Mouse (Mus musculus) left cerebral cortex, adult 2 months (tissue): ENCODE data around the gene Rnf115. TPM values are rescaled to one million over a fixed set of nuclear protein-coding genes. Genes with fewer than 3 reads are reported as not detected.

Source experiments
- DNase-seq, 2 experiments: peaks; one replicate each; pipeline ENCODE4 v3.0.0; 2021 to 2022; ENCODE audit warnings: low spot score in 2 of 2, mixed read lengths in 1 of 2; ENCODE audit errors: extremely low spot score in 1 of 2
- H3K27ac ChIP-seq: fragments of 200-600 bp; 2 replicates; pipeline ENCODE4 v1.8.1; 2022
- H3K4me3 ChIP-seq: fragments of 200-600 bp; 2 replicates; pipeline ENCODE4 v1.8.1; 2022
- CTCF ChIP-seq: fragments of 200-600 bp; IDR thresholded peaks from 2 replicates; pipeline ENCODE4 v1.8.1; 2022; ENCODE audit warnings: antibody characterized with exemption, mild to moderate bottlenecking, moderate library complexity
- intact Hi-C: fragments of 180-260 bp; cut with DNase I; formaldehyde crosslinking; loops from one replicate; pipeline ENCODE4 v1.15.1; 2025
- total RNA-seq, 2 experiments: library from RNA; stranded (reverse); gene quantifications; 2 replicates each; pipeline ENCODE4 v1.2.3; 2021

The Rnf115 gene
- total RNA-seq, 2 experiments from 2014 or later, result 58.3 to 61.9 TPM

- intact Hi-C loops, result loop anchor here (2.0 kb wide), 1 partner anchor 25 kb away; the partner anchor contains the start of gene Ankrd35
- peak within 1 kb of the TSS; percentile 94 for H3K27ac ChIP-seq
- peak in 1 of 2 experiments; percentile 68 for DNase-seq
- peak within 1 kb of the TSS; percentile 89 for H3K4me3 ChIP-seq
- TF ChIP-seq CTCF, result no peak
These were observed 31.2 kb upstream of the Rnf115 start, which contains the start of gene Pias3 for GRCm38 (mm10) chr3:96696198-96696765. TSS of gene Pias3 (plus strand) at chr3:96696384.

GRCm38 (mm10) chr3:96696766-96697732 is 30.4 kb upstream of the Rnf115 start:
- peak; percentile 81 to 82 for DNase-seq
- Histone ChIP-seq H3K4me3 (peak overlapping the region; percentile 89), H3K27ac (peak overlapping the region; percentile 94)
- intact Hi-C loops, result loop anchor here (2.0 kb wide), 1 partner anchor 26 kb away; the partner anchor contains the start of gene Ankrd35
- TF ChIP-seq CTCF, result no peak

- DNase-seq, result no peak
- intact Hi-C loops, result no loop called here
These were observed 28.3 kb upstream of the Rnf115 start for GRCm38 (mm10) chr3:96698993-96699690.

GRCm38 (mm10) chr3:96700376-96700775 is 27.1 kb upstream of the Rnf115 start:
- Histone ChIP-seq H3K27ac (no peak overlapping the region), H3K4me3 (no peak overlapping the region)
- TF ChIP-seq CTCF, result peak; percentile 64
- no peak for DNase-seq
- intact Hi-C loops, result loop anchor here (2.0 kb wide), 1 partner anchor 154 kb away; no protein-coding TSS in a partner anchor

More at GRCm38 (mm10) chr3:96698993-96699690, 28.3 kb upstream of the Rnf115 start:
- Histone ChIP-seq H3K27ac (no peak overlapping the region), H3K4me3 (no peak overlapping the region)
- peak; percentile 23 for TF ChIP-seq CTCF

GRCm38 (mm10) chr3:96701003-96701402 is 26.5 kb upstream of the Rnf115 start:
- intact Hi-C loops, result loop anchor here (2.0 kb wide), 1 partner anchor 154 kb away; no protein-coding TSS in a partner anchor
- DNase-seq, result no peak
- TF ChIP-seq CTCF, result no peak
- no peak overlapping the region for H3K4me3 ChIP-seq
- H3K27ac ChIP-seq, result no peak overlapping the region

GRCm38 (mm10) chr3:96704778-96705177 is 22.7 kb upstream of the Rnf115 start:
- TF ChIP-seq CTCF, result peak; percentile 53
- no peak overlapping the region for H3K4me3 ChIP-seq
- no peak overlapping the region for H3K27ac ChIP-seq
- intact Hi-C loops, result no loop called here
- DNase-seq, result no peak

- Histone ChIP-seq H3K4me3 (no peak overlapping the region), H3K27ac (no peak overlapping the region)
- TF ChIP-seq CTCF, result no peak
- intact Hi-C loops, result no loop called here
- no peak for DNase-seq
These were observed 21.2 kb upstream of the Rnf115 start for GRCm38 (mm10) chr3:96706217-96706616.

GRCm38 (mm10) chr3:96706984-96707383 is 20.5 kb upstream of the Rnf115 start:
- H3K27ac ChIP-seq, result no peak overlapping the region
- TF ChIP-seq CTCF, result no peak
- intact Hi-C loops, result no loop called here
- no peak for DNase-seq
- H3K4me3 ChIP-seq, result no peak overlapping the region

- H3K27ac ChIP-seq, result peak within 1 kb of the TSS; percentile 60
- peak within 1 kb of the TSS; percentile 63 for H3K4me3 ChIP-seq
- peak; percentile 100 for TF ChIP-seq CTCF
- intact Hi-C loops, result no loop called here
- DNase-seq, result peak; percentile 81 to 90
These were observed 19.4 kb upstream of the Rnf115 start, which contains the start of gene Nudt17 for GRCm38 (mm10) chr3:96707903-96708683. TSS of gene Nudt17 (minus strand) at chr3:96708562.

- no peak for TF ChIP-seq CTCF
- intact Hi-C loops, result no loop called here
These were observed 18.8 kb upstream of the Rnf115 start for GRCm38 (mm10) chr3:96708684-96709064.

GRCm38 (mm10) chr3:96714286-96714685 is 13.2 kb upstream of the Rnf115 start:
- no peak for DNase-seq
- no peak overlapping the region for H3K4me3 ChIP-seq
- TF ChIP-seq CTCF, result no peak
- no peak overlapping the region for H3K27ac ChIP-seq
- intact Hi-C loops, result no loop called here

More at GRCm38 (mm10) chr3:96708684-96709064, 18.8 kb upstream of the Rnf115 start:
- H3K4me3 ChIP-seq, result peak overlapping the region; percentile 63
- no peak for DNase-seq
- no peak overlapping the region for H3K27ac ChIP-seq
